Mouse (Mus musculus) limb, embryonic 11.5 days (tissue): ENCODE results near the gene Mgat5. TPM values are rescaled to one million over a fixed set of nuclear protein-coding genes. Genes with fewer than 3 reads are reported as not detected.

Experiments
- ATAC-seq: fragments of 200-750 bp; cut with Nextera tagmentation; 2 replicates; pipeline ENCODE4 v1.8.0; 2017; ENCODE audit warnings: low read depth; ENCODE audit not compliant: insufficient number of reproducible peaks, low FRiP score, low TSS enrichment
- DNase-seq: peaks from one replicate; pipeline ENCODE4 v3.0.0-alpha.2; 2015; ENCODE audit warnings: low spot score
- H3K27ac ChIP-seq: fragments of 300-500 bp; sonication (generic); replicated peaks from 2 replicates; pipeline ENCODE4 v1.5.1; 2014; ENCODE audit warnings: low read depth, mild to moderate bottlenecking, low read length
- H3K27me3 ChIP-seq: fragments of 300-500 bp; sonication (generic); 2 replicates; pipeline ENCODE4 v1.6.1; 2014; ENCODE audit warnings: mild to moderate bottlenecking, low read length, mixed read lengths; ENCODE audit not compliant: control insufficient read depth, insufficient read depth
- H3K36me3 ChIP-seq: fragments of 300-500 bp; sonication (generic); 2 replicates; pipeline ENCODE4 v1.6.1; 2014; ENCODE audit warnings: mild to moderate bottlenecking, low read length, moderate library complexity, mixed read lengths; ENCODE audit not compliant: control insufficient read depth, insufficient read depth
- H3K4me1 ChIP-seq: fragments of 300-500 bp; sonication (generic); 2 replicates; pipeline ENCODE4 v1.6.1; 2014; ENCODE audit warnings: low read length, mixed read lengths; ENCODE audit not compliant: control insufficient read depth, insufficient read depth
- H3K4me2 ChIP-seq: fragments of 300-500 bp; sonication (generic); 2 replicates; pipeline ENCODE4 v1.6.1; 2014; ENCODE audit warnings: low read depth, mild to moderate bottlenecking, moderate library complexity; ENCODE audit not compliant: severe bottlenecking
- H3K4me3 ChIP-seq: fragments of 300-500 bp; sonication (generic); 2 replicates; pipeline ENCODE4 v1.5.1; 2014; ENCODE audit warnings: low read depth, low read length
- H3K9ac ChIP-seq: fragments of 300-500 bp; sonication (generic); 2 replicates; pipeline ENCODE4 v1.6.1; 2014; ENCODE audit warnings: mild to moderate bottlenecking, low read length
- H3K9me3 ChIP-seq: fragments of 300-500 bp; sonication (generic); 2 replicates; pipeline ENCODE4 v1.6.1; 2016; ENCODE audit warnings: low read length; ENCODE audit not compliant: control insufficient read depth
- WGBS: fragments of 180-500 bp; shearing (Covaris S2); extraction: QIAGEN DNeasy Blood & Tissue Kit; methylation state at CpG from one replicate; pipeline ENCODE4 v1.1.7; 2014; 5-methylcytosine and 5-hydroxymethylcytosine counted together
- polyA plus RNA-seq: library from polyadenylated mRNA; unstranded; fragments of >200 nt; fragmentation: Nextera tagmentation; extraction: Ambion mirVana; gene quantifications from 2 replicates; pipeline ENCODE4 v1.2.1, GENCODE M21; 2014

Gene Mgat5
- polyA plus RNA-seq, 1 experiment from 2014 or later, result 6.3 TPM

GRCm38 (mm10) chr1:127251751-127252150, 46.9 kb downstream of the Mgat5 start:
- H3K27ac ChIP-seq, result no peak overlapping the region
- no peak overlapping the region for H3K9ac ChIP-seq
- no peaks in the 10 kb centered on the region for H3K9me3 ChIP-seq
- H3K4me1 ChIP-seq, result no peaks in the 10 kb centered on the region
- WGBS, result 84% methylated on average over 7 of the region's 7 CpGs
- no peaks in the 10 kb centered on the region for H3K36me3 ChIP-seq
- ATAC-seq (no peak), DNase-seq (no peak)
- 0 out of 2 replicates have a peak, but pooled peaks cover 2% of the 10 kb centered on the region for H3K27me3 ChIP-seq
- no peak overlapping the region for H3K4me2 ChIP-seq
- H3K4me3 ChIP-seq, result no peak overlapping the region

- WGBS, result 90% methylated on average over 8 of the region's 8 CpGs
- H3K4me1 ChIP-seq, result peaks cover 5% of the 10 kb centered on the region; the same call in 1 of the 2 replicates
- H3K4me3 ChIP-seq, result no peak overlapping the region
- H3K27ac ChIP-seq, result no peak overlapping the region
- no peaks in the 10 kb centered on the region for H3K9me3 ChIP-seq
- no peak for ATAC-seq
- no peak for DNase-seq
- no peaks in the 10 kb centered on the region for H3K27me3 ChIP-seq
- no peaks in the 10 kb centered on the region for H3K36me3 ChIP-seq
- no peak overlapping the region for H3K9ac ChIP-seq
- no peak overlapping the region for H3K4me2 ChIP-seq
Measured at GRCm38 (mm10) chr1:127257005-127257404, 52.2 kb downstream of the Mgat5 start.

DNA sequence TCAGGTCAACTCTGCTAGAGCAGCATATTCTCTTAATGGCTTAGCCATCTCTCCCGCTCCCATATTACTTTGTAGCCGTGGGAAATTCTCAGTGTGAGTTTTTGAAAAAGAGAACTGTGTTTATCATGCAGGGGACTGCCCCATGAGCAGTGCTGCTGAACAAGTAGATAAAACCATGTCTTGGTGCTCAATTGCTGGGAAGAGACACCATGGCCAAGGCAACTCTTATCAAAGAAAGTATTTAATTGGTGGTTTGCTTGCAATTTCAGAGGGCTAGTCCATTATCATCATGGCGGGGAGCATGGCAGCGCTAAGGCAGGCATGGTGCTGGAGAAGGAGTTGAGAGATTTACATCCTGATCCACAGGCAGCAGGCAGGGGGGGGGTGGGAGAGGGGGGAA, 54.9 kb downstream of the Mgat5 start:
- no peak overlapping the region for H3K4me3 ChIP-seq
- no peak overlapping the region for H3K27ac ChIP-seq
- peaks cover 8% of the 10 kb centered on the region; the same call in 1 of the 2 replicates for H3K4me1 ChIP-seq
- H3K36me3 ChIP-seq, result no peaks in the 10 kb centered on the region
- H3K9me3 ChIP-seq, result no peaks in the 10 kb centered on the region
- ATAC-seq (no peak), DNase-seq (no peak)
- WGBS, result 66% methylated on average over 4 of the region's 4 CpGs
- no peak overlapping the region for H3K4me2 ChIP-seq
- no peaks in the 10 kb centered on the region for H3K27me3 ChIP-seq
- H3K9ac ChIP-seq, result no peak overlapping the region

GRCm38 (mm10) chr1:127260969-127261368, 56.2 kb downstream of the Mgat5 start:
- H3K27ac ChIP-seq, result no peak overlapping the region
- H3K36me3 ChIP-seq, result no peaks in the 10 kb centered on the region
- peaks cover 8% of the 10 kb centered on the region; the same call in 1 of the 2 replicates for H3K4me1 ChIP-seq
- ATAC-seq (no peak; the same call in 1 of the 2 replicates), DNase-seq (no peak)
- H3K9ac ChIP-seq, result no peak overlapping the region
- no peaks in the 10 kb centered on the region for H3K27me3 ChIP-seq
- no peaks in the 10 kb centered on the region for H3K9me3 ChIP-seq
- H3K4me3 ChIP-seq, result no peak overlapping the region
- no peak overlapping the region for H3K4me2 ChIP-seq
- WGBS, result 30% methylated on average over 6 of the region's 6 CpGs

GRCm38 (mm10) chr1:127262170-127262837, 57.5 kb downstream of the Mgat5 start:
- ATAC-seq (no peak), DNase-seq (no peak)
- WGBS, result 75% methylated on average over 13 of the region's 13 CpGs

DNA sequence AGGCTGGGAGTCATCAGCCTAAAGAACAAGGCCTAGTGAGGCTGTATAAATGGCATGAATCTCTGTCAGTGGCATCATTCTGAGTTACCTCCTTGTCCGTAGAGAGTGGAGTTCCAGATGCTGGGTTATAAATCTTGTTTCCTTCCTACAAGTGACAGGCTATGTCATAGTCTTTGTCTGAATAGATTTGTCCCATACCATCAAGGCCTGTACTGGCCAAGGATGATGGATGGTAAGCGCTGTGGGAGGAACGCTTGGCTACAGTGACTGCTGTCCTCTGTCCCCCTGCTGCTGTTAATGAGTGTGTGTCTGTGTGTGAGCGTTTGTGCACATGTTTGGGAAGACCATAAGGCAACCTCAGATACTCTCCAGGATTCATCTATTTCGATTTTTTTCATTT, 63.2 kb downstream of the Mgat5 start:
- H3K36me3 ChIP-seq, result no peaks in the 10 kb centered on the region
- ATAC-seq (no peak), DNase-seq (no peak)
- no peak overlapping the region for H3K4me2 ChIP-seq
- H3K9ac ChIP-seq, result no peak overlapping the region
- H3K27me3 ChIP-seq, result no peaks in the 10 kb centered on the region
- 80% methylated on average over 5 of the region's 5 CpGs for WGBS
- no peaks in the 10 kb centered on the region for H3K9me3 ChIP-seq
- no peaks in the 10 kb centered on the region for H3K4me1 ChIP-seq
- no peak overlapping the region for H3K27ac ChIP-seq
- H3K4me3 ChIP-seq, result no peak overlapping the region

More at GRCm38 (mm10) chr1:127262170-127262837, 57.5 kb downstream of the Mgat5 start:
- Histone ChIP-seq H3K4me1 (peaks cover 8% of the 10 kb centered on the region; the same call in 1 of the 2 replicates), H3K27me3 (no peaks in the 10 kb centered on the region), H3K36me3 (no peaks in the 10 kb centered on the region), H3K9ac (no peak overlapping the region), H3K27ac (no peak overlapping the region), H3K9me3 (no peaks in the 10 kb centered on the region), H3K4me3 (no peak overlapping the region), H3K4me2 (no peak overlapping the region)

GRCm38 (mm10) chr1:127269343-127269742, 64.5 kb downstream of the Mgat5 start:
- no peak overlapping the region for H3K4me2 ChIP-seq
- H3K27ac ChIP-seq, result no peak overlapping the region
- no peaks in the 10 kb centered on the region for H3K27me3 ChIP-seq
- 81% methylated on average over 3 of the region's 3 CpGs for WGBS
- no peak overlapping the region for H3K4me3 ChIP-seq
- ATAC-seq (no peak), DNase-seq (no peak)
- no peaks in the 10 kb centered on the region for H3K4me1 ChIP-seq
- no peaks in the 10 kb centered on the region for H3K9me3 ChIP-seq
- H3K36me3 ChIP-seq, result no peaks in the 10 kb centered on the region
- H3K9ac ChIP-seq, result no peak overlapping the region

DNA sequence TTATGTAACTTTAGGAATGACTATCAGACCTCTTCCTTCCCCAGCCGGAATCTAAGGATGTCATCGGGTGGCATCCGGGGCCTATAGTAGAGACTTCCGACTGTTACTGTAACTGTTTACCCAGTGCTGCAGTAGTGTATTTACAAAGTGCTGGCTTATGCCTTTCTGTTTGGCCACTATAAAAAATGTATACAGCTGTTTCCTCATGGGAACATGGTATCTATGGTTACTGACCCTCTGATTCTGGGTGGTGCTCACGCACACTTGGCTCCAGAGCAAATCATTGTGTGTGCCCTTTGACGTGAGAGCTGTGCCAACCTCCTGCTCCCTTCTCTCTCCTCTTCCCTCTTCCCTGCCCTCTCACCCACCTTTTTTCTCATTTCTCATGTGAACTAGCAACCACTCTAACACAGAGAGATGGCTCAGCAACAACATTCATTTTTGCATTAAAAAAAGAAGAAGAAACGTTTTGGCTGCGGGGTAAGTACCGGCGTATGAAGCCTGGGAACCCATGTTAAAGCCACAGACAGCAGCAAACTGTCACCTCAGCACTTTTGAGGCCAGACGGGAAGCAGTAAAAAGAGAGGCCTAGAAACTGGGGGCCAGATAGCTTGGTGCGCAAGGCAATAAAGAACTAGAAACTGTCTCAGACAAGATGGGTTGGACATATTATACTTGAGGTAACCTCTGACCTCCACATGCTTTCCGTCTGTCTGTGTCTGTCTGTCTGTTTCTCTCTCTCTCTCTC, 65.6 kb downstream of the Mgat5 start:
- Histone ChIP-seq H3K4me3 (no peak overlapping the region), H3K4me1 (no peaks in the 10 kb centered on the region), H3K36me3 (no peaks in the 10 kb centered on the region), H3K9ac (no peak overlapping the region), H3K4me2 (no peak overlapping the region), H3K27ac (no peak overlapping the region), H3K9me3 (no peaks in the 10 kb centered on the region), H3K27me3 (no peaks in the 10 kb centered on the region)
- ATAC-seq (no peak), DNase-seq (no peak)
- 82% methylated on average over 13 of the region's 13 CpGs for WGBS
